Mouse (Mus musculus): ENCODE measurements around the gene St6gal1.
A peak's percentile ranks its signal among the peaks of the same experiment; 100 is the strongest.
"Not testable (repeated sequence)": the region's sequence is repeated elsewhere in the genome, so short reads cannot be mapped to it uniquely, and the experiment has no call there.

Gene St6gal1

DNA sequence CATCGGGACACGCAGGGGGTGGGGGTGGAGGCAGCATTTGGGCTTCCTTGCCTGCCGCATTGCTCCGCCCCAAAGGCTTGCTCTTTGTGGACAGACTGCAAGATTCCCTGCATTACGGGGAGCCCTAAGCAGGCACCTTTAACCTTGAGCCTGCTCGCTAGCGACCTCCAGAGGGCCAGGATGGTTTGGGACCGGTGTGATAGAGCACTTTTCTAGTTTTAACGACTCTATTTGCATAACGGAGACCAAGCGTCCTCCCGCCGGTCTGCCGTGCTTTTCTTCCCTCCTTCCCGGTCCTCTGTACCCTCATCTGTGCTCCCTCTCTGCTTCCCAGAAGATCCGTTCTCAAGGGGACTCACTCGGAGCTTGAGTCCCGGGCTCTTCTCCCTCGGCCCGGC lies at the start of gene St6gal1:
Gene St6gal1 (plus strand): TSS at position 70 of the 398 bp plus-strand sequence.
- DNase-seq (ENCODE audit: low spot score in 2 of 2), result peak; percentile 80 to 86

DNA sequence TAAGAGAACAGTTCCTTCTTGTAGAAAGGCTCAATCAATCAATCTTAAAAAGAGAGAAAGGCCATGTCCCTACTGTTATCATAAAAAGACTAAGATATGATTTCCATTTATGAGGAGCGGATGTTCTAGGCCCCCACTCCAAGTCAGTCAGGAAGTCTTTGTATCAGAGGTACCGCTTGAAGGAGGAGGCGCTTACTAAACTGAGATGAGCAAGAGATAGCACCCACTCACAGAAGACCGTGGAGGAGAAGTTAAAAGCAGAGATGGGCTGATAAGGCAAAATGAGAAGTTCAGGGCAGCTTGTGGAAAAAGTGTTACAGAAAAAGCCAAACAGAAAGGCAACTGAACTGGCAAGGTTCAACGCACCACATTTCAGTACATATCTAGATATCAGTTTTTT lies 49.7 kb upstream of the St6gal1 start:
- DNase-seq (ENCODE audit: low spot score in 2 of 2), result no peak

- no peak for DNase-seq (ENCODE audit: low spot score in 2 of 2)
Measured at GRCm38 (mm10) chr16:23175956-23176355, 48.6 kb upstream of the St6gal1 start.

GRCm38 (mm10) chr16:23177856-23178255 lies 46.7 kb upstream of the St6gal1 start:
- DNase-seq (ENCODE audit: low spot score in 2 of 2), result no peak

DNA sequence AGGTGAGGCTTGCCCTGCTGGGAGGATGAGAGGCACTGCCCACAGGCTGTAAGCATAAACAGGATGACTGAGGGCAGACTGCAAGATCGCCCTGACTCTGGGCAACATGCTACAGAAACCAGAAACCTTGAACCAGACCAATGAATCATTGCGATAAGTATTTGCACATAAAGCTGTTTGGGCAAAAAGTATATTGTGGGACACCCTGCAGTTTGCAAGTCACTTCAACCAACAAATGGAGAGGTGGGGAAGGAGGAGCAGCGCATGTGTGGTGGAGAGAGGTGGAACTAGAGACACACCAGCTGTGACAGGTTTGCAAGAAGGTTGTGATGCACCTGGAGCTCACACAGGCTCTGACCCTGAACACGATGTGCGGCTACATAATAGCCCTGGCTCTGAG lies 45.7 kb upstream of the St6gal1 start:
- no peak for DNase-seq (ENCODE audit: low spot score in 2 of 2)

GRCm38 (mm10) chr16:23179436-23179835 lies 45.1 kb upstream of the St6gal1 start:
- DNase-seq (ENCODE audit: low spot score in 2 of 2), result not testable (repeated sequence)

- no peak for DNase-seq (ENCODE audit: low spot score in 2 of 2)
Measured at GRCm38 (mm10) chr16:23181054-23181453, 43.5 kb upstream of the St6gal1 start.

DNA sequence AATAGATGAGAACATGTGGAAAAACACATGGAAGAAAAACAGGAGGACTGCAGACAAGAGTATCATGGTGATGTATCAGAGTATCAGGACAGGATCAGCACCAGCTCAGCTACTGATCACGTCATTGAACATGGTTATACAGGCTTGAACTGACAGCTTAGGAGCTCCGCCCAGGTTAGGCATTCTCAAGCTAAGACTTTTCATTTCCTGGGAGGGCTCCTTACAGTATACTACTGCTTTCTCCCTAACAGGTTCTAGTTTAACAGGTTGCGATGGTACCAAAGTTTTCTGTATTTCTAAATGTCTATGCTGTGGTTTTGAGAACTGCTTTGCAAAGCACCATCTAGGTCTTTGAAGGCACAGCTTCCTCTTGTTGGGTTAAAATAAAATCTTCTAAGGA lies 43.1 kb upstream of the St6gal1 start:
- peak in 1 of 2 experiments; percentile 20 for DNase-seq (ENCODE audit: low spot score in 2 of 2)

DNA sequence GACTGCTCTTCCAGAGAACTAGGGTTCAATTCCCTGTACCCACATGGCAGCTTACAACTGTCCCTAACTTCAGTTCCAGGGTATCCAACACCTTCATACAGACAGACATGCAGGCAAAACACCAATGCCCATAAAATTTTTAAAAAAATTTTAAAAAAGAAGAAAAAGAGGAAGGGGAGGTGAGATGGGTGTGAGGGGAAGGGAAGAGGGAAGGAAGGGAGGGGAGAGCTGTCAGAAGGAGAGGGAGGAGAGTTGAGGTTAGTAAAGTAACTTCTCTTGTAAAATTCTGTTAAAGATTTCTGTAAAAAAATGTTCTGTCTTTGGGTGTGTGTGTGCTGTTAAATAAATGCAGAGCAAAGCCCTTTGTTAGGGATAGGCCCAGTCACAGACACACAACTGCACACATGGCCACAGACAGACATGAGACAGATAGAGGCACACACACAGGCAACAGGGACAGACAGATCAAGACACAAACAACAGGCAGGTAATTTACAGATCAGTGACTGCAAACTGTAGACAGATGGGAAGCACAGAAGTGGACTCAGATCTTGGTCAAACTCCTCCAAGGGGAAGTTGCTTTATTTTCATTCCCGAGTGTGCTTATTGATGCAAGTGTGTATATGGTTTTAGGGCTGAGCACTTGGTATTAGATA lies 42.5 kb upstream of the St6gal1 start:
- DNase-seq (ENCODE audit: low spot score in 2 of 2), result no peak

DNA sequence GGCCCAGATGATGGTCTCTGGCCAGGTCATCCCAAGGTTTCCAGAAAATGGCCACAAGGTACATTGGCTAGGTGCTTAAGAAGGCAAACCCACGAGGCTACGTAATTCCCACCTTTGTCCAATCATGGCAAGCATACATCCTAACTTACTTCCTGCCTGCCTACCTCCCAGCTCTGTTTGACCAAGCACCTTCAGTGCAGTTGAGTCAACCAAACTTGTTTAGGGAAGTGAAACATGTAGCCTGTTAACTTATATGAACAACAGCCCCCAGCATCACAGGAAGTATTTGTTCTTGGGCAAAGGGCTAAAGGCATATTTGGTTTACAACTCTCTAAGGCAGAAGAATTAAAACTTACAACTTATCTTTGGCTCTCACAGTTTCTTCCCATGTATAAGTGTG lies 38.7 kb upstream of the St6gal1 start:
- DNase-seq (ENCODE audit: low spot score in 2 of 2), result no peak

DNA sequence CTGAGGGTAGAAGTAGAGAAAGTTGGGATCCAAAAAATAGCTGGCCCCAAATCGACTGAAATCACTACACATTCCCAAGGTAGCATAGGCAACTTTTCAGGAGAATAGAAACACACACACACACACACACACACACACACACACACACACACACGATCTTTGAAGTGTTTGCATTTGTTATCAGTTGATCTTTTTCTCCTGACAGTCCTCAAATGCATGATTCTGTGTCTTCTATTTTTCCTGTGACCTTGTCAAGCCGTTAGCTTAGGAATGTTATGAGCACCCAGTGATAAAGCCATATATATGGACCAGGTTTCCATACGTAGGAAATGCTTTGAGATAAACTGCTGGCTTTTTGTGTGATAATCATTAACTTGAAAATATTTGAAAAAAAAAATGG lies 38.1 kb upstream of the St6gal1 start:
- DNase-seq (ENCODE audit: low spot score in 2 of 2), result no peak

GRCm38 (mm10) chr16:23187983-23188382 lies 36.6 kb upstream of the St6gal1 start:
- DNase-seq (ENCODE audit: low spot score in 2 of 2), result no peak

DNA sequence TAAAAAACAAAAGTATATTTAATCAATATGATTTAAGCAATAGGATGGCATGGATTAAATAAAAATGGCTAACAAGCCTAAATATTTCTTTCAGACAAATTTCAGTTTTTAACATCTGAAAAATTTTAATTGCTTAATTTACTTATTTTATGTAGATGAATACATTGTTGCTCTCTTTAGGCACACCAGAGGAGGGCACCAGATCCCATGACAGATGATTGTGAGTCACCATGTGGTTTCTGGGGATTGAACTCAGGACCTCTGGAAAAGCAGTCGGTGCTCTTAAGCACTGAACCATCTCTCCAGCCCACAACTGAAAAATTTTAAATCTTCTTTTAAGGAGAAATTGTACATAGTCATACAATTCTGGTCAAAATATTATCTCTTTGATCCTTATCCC lies 34.9 kb upstream of the St6gal1 start:
- no peak for DNase-seq (ENCODE audit: low spot score in 2 of 2)

- DNase-seq (ENCODE audit: low spot score in 2 of 2), result no peak
Measured at GRCm38 (mm10) chr16:23191560-23192242, 32.8 kb upstream of the St6gal1 start.

- DNase-seq (ENCODE audit: low spot score in 2 of 2), result no peak
Measured at GRCm38 (mm10) chr16:23195618-23196017, 28.9 kb upstream of the St6gal1 start.

- DNase-seq (ENCODE audit: low spot score in 2 of 2), result no peak
Measured at GRCm38 (mm10) chr16:23196296-23196695, 28.2 kb upstream of the St6gal1 start.

DNA sequence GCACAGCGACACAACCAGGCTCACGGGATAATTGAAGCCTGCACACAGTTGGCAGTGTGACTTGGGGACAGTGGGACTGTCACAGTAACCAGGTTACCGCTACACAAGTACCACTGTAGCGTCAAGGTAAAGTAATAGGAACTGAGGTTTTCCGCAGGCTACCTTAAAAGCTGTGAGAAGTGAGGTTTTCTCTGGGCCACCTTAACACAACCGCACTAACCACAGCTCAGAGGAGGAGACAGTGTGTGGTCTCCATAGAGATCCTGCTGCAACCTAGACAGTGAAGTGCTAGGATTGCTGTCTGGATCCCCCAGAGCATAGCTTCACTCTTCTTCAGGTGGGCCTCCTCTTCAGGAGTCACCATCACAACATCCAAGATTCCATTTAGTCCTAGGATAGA lies 27.7 kb upstream of the St6gal1 start:
- no peak for DNase-seq (ENCODE audit: low spot score in 2 of 2)

- no peak for DNase-seq (ENCODE audit: low spot score in 2 of 2)
Measured at GRCm38 (mm10) chr16:23201498-23201897, 23.0 kb upstream of the St6gal1 start.

GRCm38 (mm10) chr16:23214314-23214713 lies 10.2 kb upstream of the St6gal1 start:
- DNase-seq (ENCODE audit: low spot score in 2 of 2), result peak in 1 of 2 experiments; percentile 36

DNA sequence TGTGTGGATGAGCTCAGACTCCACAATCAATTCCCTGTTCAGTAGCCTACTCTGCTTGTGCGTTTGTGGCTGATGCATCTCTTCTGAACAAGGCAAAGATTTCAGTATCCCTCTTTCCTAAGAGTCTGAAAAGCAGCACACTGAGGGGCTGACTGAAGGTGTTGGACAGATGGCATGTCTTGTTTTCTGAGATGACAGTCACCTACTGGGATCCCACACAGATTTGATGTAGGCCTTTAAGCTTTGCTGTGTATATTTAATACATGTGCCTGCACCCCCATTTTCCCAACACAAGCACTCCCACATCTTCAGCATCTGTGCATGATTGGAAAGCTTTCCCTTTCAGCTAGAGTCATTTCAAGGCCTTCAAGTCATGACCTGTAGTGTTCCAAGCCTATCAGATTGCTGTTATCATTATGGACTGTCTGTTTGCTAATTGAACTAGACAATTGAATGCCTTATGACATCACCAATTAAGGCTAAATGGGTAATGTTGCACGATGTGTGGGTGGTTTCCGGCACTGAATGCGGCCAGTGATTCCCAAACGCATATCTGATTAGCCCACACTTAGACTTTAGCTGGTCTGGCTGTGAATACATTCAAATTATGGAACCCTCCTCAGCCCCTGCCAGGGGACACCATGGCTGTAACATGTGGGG lies 9.2 kb upstream of the St6gal1 start:
- DNase-seq (ENCODE audit: low spot score in 2 of 2), result no peak

GRCm38 (mm10) chr16:23216366-23216765 lies 8.2 kb upstream of the St6gal1 start:
- DNase-seq (ENCODE audit: low spot score in 2 of 2), result no peak

DNA sequence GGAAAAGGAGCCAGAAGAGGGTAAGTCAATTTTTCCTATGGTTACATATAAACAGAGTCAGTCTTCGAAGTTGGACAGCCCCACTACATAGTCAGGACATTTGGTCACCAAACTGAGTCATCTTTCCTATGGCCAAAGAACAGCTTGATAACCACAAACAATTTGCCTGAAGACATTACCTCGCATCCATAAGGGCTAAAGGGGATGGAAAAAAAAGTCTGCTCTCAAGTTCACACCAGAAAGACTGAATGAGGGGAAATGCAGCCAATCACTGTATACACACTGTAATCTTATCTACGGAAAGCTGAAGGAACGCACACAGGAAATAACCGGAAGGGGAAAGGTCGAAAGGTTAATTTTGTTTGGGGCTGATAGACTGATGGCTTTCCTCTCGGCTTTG lies 6.2 kb upstream of the St6gal1 start:
- peak; percentile 17 to 40 for DNase-seq (ENCODE audit: low spot score in 2 of 2)

Measured in heart, adult 9 months (tissue).